Comparison of ENCODE assay signal across 13 mouse cellular contexts in genomic region chr6:143257921-143258320, GRCm38 (mm10).
DNase-seq lines count a peak whose midpoint lies in the region.
"Had no signal": no experiment of that assay in that cellular context is flagged by ENCODE, and none has a peak within 500 bp of the region (broad histone marks: within the 10 kb centered on the region; RNA-seq: fewer than 3 reads in every experiment).

No protein-coding gene starts in this region.

- intact Hi-C loops in left cerebral cortex, postnatal 4 days (cut with DNase I), result no loop called here

- peak; percentile 8 to 12 for DNase-seq in cerebellum, adult 18-20 months
- DNase-seq in cerebellum, adult 11 months, result no peak
- DNase-seq in cerebellum, postnatal 10 days, result peak; percentile 75 to 84
- DNase-seq in cerebellum, adult 9-11 months, result no peak
- DNase-seq in left cerebral cortex, postnatal 4 days, result peak; percentile 52
- DNase-seq in left cerebral cortex, adult 8-10 months (ENCODE audit: low spot score in 2 of 2), result no peak
- peak; percentile 49 to 53 for DNase-seq in cerebellum, postnatal 36 days
- DNase-seq in adrenal gland, postnatal 25 days, result no peak
- DNase-seq: adrenal gland, adult 2 months; adrenal gland, postnatal 10 days; adrenal gland, postnatal 36 days; gastrocnemius, adult 2 months; gastrocnemius, postnatal 10 days had no signal

Comparison
In these comparisons a context has a peak if more than half of its experiments do, and no peak if none do; other contexts are left out.
1. DNase-seq: peak in cerebellum, adult 18-20 months (2 of 2), cerebellum, postnatal 10 days (2 of 2), left cerebral cortex, postnatal 4 days (single experiment) and cerebellum, postnatal 36 days (2 of 2); none in cerebellum, adult 11 months (single experiment), cerebellum, adult 9-11 months (single experiment), left cerebral cortex, adult 8-10 months (0 of 2) and adrenal gland, postnatal 25 days (single experiment).